Mouse (Mus musculus) adrenal gland, adult 18-20 months (tissue): ENCODE measurements around the gene Krtap21-1. TPM values are rescaled to one million over a fixed set of nuclear protein-coding genes. Genes with fewer than 3 reads are reported as not detected.

Experiments used
- DNase-seq, 2 experiments: peaks; one replicate each; pipeline ENCODE4 v3.0.0; 2021 to 2022; ENCODE audit warnings: low spot score in 2 of 2
- long read RNA-seq, 2 experiments: library from polyadenylated mRNA; stranded (forward); transcript quantifications; one replicate each; pipeline ENCODE4 v2.0.0; 2021
- total RNA-seq, 2 experiments: library from RNA; stranded (reverse); gene quantifications; 1 replicate in 1 of 2; 2 replicates in 1 of 2; pipeline ENCODE4 v1.2.3; 2021

The Krtap21-1 gene
- total RNA-seq, result not detected
- long read RNA-seq, experiment 1, result 0 reads
- long read RNA-seq, experiment 2, result 0 reads

DNA sequence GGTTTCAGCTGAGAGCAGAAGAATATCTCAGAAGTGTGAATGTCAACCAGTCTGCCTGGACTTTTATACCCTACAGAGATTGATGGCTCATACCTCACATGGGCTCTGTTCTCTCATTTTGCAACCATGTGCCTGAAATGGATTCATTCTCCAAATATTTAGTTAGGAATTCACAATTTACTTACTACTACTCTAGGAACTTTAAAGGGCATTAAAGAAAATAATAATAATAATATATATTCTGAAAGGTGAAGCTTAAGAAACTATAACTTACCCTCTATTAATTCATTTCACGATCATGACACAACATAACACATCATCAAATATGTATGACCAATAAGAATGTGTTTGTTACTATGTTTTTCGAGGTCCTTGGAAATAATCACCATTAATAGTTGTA, at the start of gene Krtap21-1:
Krtap21-1 (minus strand) TSS at position 101 of the 400 bp plus-strand sequence.
- DNase-seq, result no peak

DNA sequence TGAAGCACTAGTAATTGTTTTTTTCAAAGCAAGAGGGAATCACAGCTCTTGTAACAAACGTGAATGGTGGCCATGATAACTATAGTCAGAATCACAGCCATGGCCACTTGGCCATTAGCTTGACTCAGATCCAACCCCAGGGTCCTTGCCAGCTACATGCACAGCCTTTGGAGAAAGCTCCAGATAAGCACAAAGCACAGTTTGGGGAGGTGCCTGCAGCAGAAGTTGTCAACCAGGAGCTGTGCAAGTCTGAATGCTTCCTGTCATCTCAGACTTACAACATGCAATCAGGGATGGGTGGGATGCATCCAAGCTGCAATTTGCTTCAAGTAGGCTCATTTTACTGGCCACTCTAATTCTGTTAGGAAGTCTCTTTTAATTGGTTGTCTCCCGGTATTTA, 25.9 kb upstream of the Krtap21-1 start:
- no peak for DNase-seq

DNA sequence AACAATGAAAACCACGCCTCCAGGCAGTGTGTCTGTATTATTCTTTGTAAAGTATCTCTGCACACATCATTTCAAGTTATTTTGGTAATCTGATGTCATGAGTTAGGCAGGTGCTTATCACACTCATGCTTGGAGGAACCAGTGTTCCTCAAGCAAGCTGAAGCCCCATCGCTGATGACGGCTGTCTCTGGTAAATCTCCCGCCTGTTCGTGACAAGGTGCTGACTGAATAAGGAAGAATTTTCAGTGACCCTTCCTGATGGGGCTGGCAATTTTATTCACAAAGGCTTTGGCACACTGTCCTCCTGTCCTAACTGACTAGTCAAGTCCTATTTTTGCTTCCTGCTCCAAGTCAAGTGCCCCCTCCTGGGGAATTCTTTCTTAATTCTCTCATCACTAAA, 21.6 kb upstream of the Krtap21-1 start:
- no peak for DNase-seq

DNA sequence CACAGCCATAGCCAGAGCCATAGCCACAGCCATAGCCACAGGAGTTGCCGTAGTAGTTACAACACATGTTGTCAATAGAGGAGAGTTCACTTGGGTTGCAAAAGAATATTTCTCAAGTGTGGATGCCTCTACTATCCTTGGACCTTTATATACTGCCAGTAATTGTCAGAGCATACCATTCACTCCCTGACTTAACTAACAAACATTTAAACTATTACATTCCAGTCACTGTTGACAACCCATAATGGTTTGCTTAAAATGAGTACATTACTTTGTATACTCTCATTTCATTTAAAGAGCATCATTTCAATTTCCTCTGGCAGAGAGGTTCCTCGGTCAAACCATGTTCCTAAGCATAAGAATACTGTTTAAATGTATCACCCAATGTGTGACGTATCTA, 16.3 kb upstream of the Krtap21-1 start, which contains the start of gene Krtap6-2:
Krtap6-2 (minus strand) TSS at position 101 of the 400 bp plus-strand sequence.
- no peak for DNase-seq

DNA sequence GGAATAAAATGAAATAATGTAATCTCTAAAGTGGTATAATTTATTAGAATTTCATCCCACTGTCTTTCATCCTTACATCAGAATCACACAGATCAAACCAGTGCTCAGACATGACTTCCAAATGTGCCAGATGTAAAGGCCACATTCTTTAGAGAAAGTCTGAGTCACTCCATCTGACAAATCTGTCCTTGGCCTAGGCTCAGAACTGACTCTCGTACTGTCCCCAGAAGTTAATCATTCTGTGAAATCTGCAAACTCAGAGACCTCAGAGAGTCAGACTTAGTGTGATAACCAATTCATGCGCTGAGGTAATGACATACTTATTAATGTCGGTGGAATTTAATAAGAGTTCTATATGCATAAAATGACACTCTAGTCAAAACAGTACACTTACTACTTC, 12.6 kb upstream of the Krtap21-1 start:
- DNase-seq, result no peak

DNA sequence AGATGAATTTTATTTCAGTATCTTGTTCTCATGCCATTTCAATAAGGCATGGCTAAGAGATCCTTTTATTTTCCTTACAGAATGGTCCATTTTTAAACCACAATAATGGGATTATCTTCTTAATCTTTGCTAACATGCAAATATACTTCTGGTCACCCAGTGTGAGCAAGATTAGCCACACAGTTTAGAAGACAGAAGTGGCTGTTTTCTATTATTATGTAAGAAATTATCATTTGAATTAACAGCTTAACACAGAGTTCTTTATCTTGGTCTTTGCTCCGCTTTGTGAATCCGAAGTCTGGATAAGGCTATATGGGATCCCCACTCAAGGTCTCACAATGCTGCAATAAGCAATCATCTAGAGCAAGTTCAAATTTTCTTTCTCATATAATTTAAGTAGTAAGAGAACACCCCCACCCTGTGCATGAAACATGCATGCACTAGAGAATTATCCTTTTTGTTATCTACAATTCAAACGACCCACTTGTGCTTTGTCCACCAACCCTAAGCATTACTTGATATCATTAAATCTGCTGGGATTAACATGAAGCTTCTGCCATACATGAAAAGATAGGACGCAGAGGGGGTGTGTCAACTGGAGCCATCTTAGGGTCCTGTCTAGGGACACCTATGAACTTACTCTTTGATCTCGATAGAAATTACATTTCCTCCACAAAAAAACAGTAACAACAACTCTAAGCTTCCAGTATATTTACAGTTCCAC, 6.8 kb upstream of the Krtap21-1 start:
- DNase-seq, result no peak

DNA sequence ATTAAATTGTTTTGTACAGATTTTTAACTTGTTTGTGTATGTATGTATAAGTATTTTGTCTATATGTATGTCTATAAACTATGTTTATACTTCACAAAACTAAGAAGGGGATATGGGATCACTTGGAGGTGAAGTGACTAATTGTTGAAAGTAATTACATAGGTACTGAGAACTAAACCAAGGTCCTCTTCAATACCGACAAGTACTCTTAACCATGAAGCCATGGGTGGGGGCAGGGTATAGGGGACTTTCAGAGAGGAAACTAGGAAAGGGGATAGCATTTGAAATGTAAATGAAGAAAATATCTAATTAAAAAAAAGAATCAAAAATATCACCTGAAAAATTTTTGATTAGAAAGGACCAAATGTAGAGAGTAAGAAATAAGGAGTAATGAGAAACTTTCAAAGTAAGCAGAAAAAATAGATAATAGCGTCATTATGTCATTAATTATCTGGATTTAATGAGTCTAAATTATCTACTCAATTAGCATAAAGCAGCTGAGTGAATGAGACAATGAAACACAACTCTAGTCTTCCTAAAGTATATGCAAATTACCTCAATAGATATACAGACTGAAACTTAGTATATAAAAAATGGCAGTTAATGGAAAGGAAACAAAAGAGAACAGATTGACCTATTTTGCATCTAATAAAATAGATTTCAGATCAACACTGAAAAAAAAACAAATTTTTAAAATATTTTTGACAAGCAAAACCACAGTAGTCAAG, 30.8 kb downstream of the Krtap21-1 start:
- DNase-seq, result no peak

Other genes starting within 250 kb of the Krtap21-1 start
- gene Gm9789, start 245.9 kb downstream of the Krtap21-1 start, total RNA-seq, result not detected
- gene Gm7735, start 234.4 kb downstream of the Krtap21-1 start, total RNA-seq, result not detected
- not detected for gene 1110057P08Rik, start 229.1 kb downstream of the Krtap21-1 start, total RNA-seq
- gene Krtap20-2, start 198.0 kb downstream of the Krtap21-1 start, total RNA-seq, result not detected
- not detected for gene Krtap6-2, start 16.2 kb upstream of the Krtap21-1 start, total RNA-seq
- gene Krtap8-1, start 84.1 kb upstream of the Krtap21-1 start, total RNA-seq, result not detected
- gene Krtap7-1, start 104.5 kb upstream of the Krtap21-1 start, total RNA-seq, result not detected
- not detected for gene Krtap11-1, start 167.3 kb upstream of the Krtap21-1 start, total RNA-seq